Mouse (Mus musculus): ENCODE measurements around the gene Itgb6.

GRCm38 (mm10) chr2:60552902-60553682 lies 169.4 kb downstream of the Itgb6 start, which contains the start of gene Pla2r1:
- no peak for TF ChIP-seq CTCF (IDR thresholded peaks at IDR 0.05; ENCODE audit: extremely low read depth, insufficient read depth, insufficient read length, insufficient replicate concordance)
- TF ChIP-seq POLR2A (IDR thresholded peaks at IDR 0.05; ENCODE audit: low read depth, low read length), result no peak

Measured in spleen, adult 2 months (tissue).